Mouse (Mus musculus) kidney, adult 2 months (tissue): ENCODE data around the gene Prkar2a.

Experiments used
- CTCF ChIP-seq: fragments of 200-500 bp; conservative IDR thresholded peaks from 2 replicates; pipeline ENCODE4 v1.5.1; 2011; ENCODE audit warnings: low read depth, mild to moderate bottlenecking, control low read depth, low read length, moderate library complexity, mixed read lengths; ENCODE audit not compliant: insufficient read depth, insufficient read length
- POLR2A ChIP-seq: fragments of 200-500 bp; IDR thresholded peaks from one replicate; pipeline ENCODE4 v1.6.1; 2011; ENCODE audit warnings: low read depth, low read length, control low read depth

GRCm38 (mm10) chr9:108702476-108702875 is 13.4 kb downstream of the Prkar2a start:
- TF ChIP-seq POLR2A (no peak), CTCF (no peak)
